In the genomic region with DNA sequence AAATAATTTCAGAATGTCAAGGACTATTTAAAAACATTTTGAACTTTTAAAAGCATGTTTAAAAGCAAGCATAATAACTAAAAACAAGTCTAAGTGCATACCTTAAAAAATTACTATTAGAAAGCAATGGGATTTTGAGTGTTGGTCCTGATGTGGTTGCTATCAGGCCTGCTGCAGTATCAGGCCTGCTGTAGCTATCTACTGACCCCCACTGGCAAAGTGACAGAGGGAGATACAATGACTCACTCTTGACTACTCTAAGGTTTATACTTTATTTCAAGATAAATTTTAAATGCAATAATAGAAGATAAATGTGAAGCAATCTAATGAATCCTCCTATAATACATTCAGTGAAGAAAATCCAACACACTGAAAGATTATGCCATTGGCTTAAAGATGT, we compare ENCODE assay signal across 8 mouse cellular contexts.
DNase-seq lines count a peak whose midpoint lies in the region; ATAC-seq and TF ChIP-seq lines count a peak whose summit lies in the region.

No protein-coding gene starts in this region.

- ATAC-seq in erythroblast, adult 5-6 weeks (replicated peaks; ENCODE audit: low FRiP score, poor library complexity, severe bottlenecking), result no peak

- intact Hi-C loops in left cerebral cortex, adult 2 months (cut with DNase I), result loop anchor here (5.0 kb wide), 1 partner anchor 217 kb away; no protein-coding TSS in a partner anchor

- peak; percentile 46 for TF ChIP-seq CTCF in left cerebral cortex, adult 2 months (IDR thresholded peaks at IDR 0.05)
- peak; percentile 52; the same call in 1 of the 2 replicates for TF ChIP-seq CTCF in brain, embryonic 14.5 days (IDR thresholded peaks at IDR 0.05; ENCODE audit: borderline replicate concordance, extremely low read depth, insufficient read depth, insufficient read length)

- peak; percentile 44 to 49 for DNase-seq in cerebellum, postnatal 10 days
- DNase-seq in cerebellum, postnatal 25 days, result no peak
- no peak for DNase-seq in left cerebral cortex, adult 2 months (ENCODE audit: extremely low spot score in 1 of 2, low spot score in 2 of 2)
- no peak for DNase-seq in left cerebral cortex, adult 18-20 months (ENCODE audit: low spot score in 2 of 2)
- DNase-seq in brain, embryonic 14.5 days (ENCODE audit: low read depth), result peak; percentile 57
- DNase-seq in retina, adult 2 months (ENCODE audit: low read depth, low spot score), result peak; percentile 2
- DNase-seq in neural tube, embryonic 10.5 days (ENCODE audit: extremely low spot score, low spot score), result no peak

- no peak overlapping the region for H3K4me3 ChIP-seq in left cerebral cortex, adult 2 months

- no peak overlapping the region for H3K27ac ChIP-seq in left cerebral cortex, adult 2 months

- TF ChIP-seq POLR2A in brain, embryonic 14.5 days (IDR thresholded peaks at IDR 0.05; ENCODE audit: borderline replicate concordance, extremely low read depth, insufficient read depth, insufficient read length, poor library complexity, severe bottlenecking), result no peak

Comparison
In these comparisons a context has a peak if more than half of its experiments do, and no peak if none do; other contexts are left out.
1. DNase-seq: peak in cerebellum, postnatal 10 days (2 of 2), brain, embryonic 14.5 days (single experiment) and retina, adult 2 months (single experiment); none in cerebellum, postnatal 25 days (0 of 2), left cerebral cortex, adult 2 months (0 of 2), left cerebral cortex, adult 18-20 months (0 of 2) and neural tube, embryonic 10.5 days (single experiment).